ENCODE assay signal across 8 mouse cellular contexts in the genomic region with DNA sequence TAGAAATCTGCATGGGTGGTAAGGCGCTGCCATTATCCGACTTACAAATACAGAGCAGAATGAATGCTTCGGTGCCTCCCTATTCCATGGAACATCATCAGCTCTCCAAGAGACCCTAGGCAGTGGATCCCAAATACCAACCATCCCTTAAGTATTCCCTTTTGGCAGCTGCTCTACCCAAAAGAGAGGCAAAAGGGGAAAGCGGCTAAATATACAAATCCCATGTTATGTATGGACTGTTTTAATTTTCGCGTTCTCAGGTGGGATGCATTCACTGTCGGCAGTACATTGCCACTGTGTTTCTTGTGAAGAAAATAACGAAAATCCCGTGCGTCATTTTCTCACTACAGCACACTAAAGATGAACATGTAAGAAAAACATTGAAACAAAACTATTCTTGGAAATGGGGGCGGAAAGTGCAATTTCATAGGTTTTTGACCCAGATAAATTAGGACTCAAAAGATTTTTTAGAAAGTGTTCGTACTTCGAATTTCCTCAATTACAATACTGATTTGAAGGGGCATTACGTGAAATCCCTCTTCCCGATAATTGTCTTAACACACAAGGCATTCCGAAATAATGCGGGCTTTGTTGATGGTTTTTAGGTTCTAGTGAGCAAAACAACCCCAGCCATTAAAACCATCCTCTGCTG. TPM values are rescaled to one million over a fixed set of nuclear protein-coding genes. Genes with fewer than 3 reads are reported as not detected.
DNase-seq lines count a peak whose midpoint lies in the region; ATAC-seq lines count a peak whose summit lies in the region.

No protein-coding gene starts in this region.

- no peaks in the 10 kb centered on the region for H3K9me3 ChIP-seq in forebrain, embryonic 15.5 days
- H3K9me3 ChIP-seq in liver, embryonic 16.5 days (replicated peaks; ENCODE audit: control insufficient read depth, low read length) = no peaks in the 10 kb centered on the region

- peaks cover 52% of the 10 kb centered on the region for H3K27me3 ChIP-seq in forebrain, embryonic 15.5 days
- peaks cover 55% of the 10 kb centered on the region for H3K27me3 ChIP-seq in liver, embryonic 16.5 days (ENCODE audit: control insufficient read depth, insufficient read depth, low read depth, low read length)

- H3K4me2 ChIP-seq in forebrain, embryonic 15.5 days (replicated peaks) = peak overlapping the region; percentile 46
- peak overlapping the region; percentile 59 for H3K4me2 ChIP-seq in liver, embryonic 16.5 days (ENCODE audit: low read depth, low read length)

- no peak overlapping the region for H3K27ac ChIP-seq in forebrain, embryonic 15.5 days (replicated peaks)
- no peak overlapping the region for H3K27ac ChIP-seq in liver, embryonic 16.5 days (ENCODE audit: low read length)

- intact Hi-C loops in left cerebral cortex, postnatal 36 days (cut with DNase I) = no loop called here

- H3K36me3 ChIP-seq in forebrain, embryonic 15.5 days = no peaks in the 10 kb centered on the region
- H3K36me3 ChIP-seq in liver, embryonic 16.5 days (ENCODE audit: control insufficient read depth, insufficient read depth) = no peaks in the 10 kb centered on the region

- ATAC-seq in forebrain, embryonic 15.5 days (replicated peaks) = no peak
- no peak for ATAC-seq in liver, embryonic 16.5 days (ENCODE audit: low read depth)

- H3K9ac ChIP-seq in forebrain, embryonic 15.5 days (replicated peaks) = peak overlapping the region; percentile 48
- no peak overlapping the region for H3K9ac ChIP-seq in liver, embryonic 16.5 days (ENCODE audit: low read depth, low read length)

- H3K4me1 ChIP-seq in forebrain, embryonic 15.5 days = peaks cover 32% of the 10 kb centered on the region
- peaks cover 2% of the 10 kb centered on the region; the same call in 1 of the 2 replicates for H3K4me1 ChIP-seq in liver, embryonic 16.5 days (ENCODE audit: control insufficient read depth, low read depth, low read length)

- H3K4me3 ChIP-seq in forebrain, embryonic 15.5 days = peak overlapping the region; percentile 32
- H3K4me3 ChIP-seq in liver, embryonic 16.5 days (ENCODE audit: low read depth, low read length) = peak overlapping the region; percentile 39

- DNase-seq in cerebellum, adult 11 months = peak; percentile 31
- no peak for DNase-seq in cerebellum, adult 11-12 months
- DNase-seq in NIH3T3 (ENCODE audit: low read depth) = peak; percentile 56
- DNase-seq in T-cell, adult 2 months (ENCODE audit: low spot score) = no peak
- no peak for DNase-seq in urinary bladder, postnatal 10 days (ENCODE audit: low spot score)
- no peak for DNase-seq in left cerebral cortex, postnatal 36 days (ENCODE audit: low spot score in 2 of 2)

- WGBS in forebrain, embryonic 15.5 days = 16% methylated on average over 17 of the region's 17 CpGs
- WGBS in liver, embryonic 16.5 days (ENCODE audit: insufficient replicate concordance) = 25% methylated on average over 17 of the region's 17 CpGs

RNA-seq across cellular contexts. Expression of a gene that starts 4.7 kb away (rescaled TPM):
- 16.8 and 17.8 TPM in 2 replicates for polyA plus RNA-seq in forebrain, embryonic 15.5 days (2015; fragmentation: Nextera tagmentation; extraction: Ambion mirVana)
- 0.05 and 0.08 TPM in 2 replicates for polyA plus RNA-seq in liver, embryonic 16.5 days (2015; fragmentation: Nextera tagmentation; extraction: Ambion mirVana)
- 1 to 10 TPM in 1 of 2 experiments, under 1 TPM in 1; 0.89 to 1.9 TPM for total RNA-seq in left cerebral cortex, postnatal 36 days (2021)

Comparison
In these comparisons a context has a peak if more than half of its experiments do, and no peak if none do; other contexts are left out.
1. DNase-seq: peak in cerebellum, adult 11 months (single experiment) and NIH3T3 (single experiment); none in cerebellum, adult 11-12 months (single experiment), T-cell, adult 2 months (single experiment), urinary bladder, postnatal 10 days (single experiment) and left cerebral cortex, postnatal 36 days (0 of 2).
2. RNA of a gene that starts 4.7 kb away (polyA plus RNA-seq): 16.8 to 17.8 TPM in forebrain, embryonic 15.5 days; 0.05 to 0.08 TPM in liver, embryonic 16.5 days; every median in the first group is over 10 times any median in the second.